Comparison of ENCODE assay signal across 10 mouse cellular contexts in the genomic region with DNA sequence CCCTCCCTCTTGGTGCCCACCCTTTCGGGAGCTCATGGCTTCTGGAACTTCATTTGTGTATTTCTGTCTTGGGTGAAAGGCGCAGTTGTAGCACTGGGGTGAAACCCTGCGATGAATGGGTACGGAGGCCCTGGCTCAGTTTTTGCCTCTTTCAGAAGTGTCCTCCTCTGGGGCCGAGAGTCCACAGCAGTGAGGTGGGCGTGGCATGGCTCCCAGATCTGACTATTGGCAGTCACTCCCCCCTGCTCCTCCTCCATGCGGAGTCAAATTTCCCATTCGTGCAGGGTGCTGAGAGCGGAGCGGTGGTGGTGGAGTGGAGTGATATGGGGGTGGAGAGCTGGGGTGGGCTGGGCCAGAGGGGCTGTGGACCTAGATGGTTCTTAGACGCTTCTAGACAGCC. TPM values are rescaled to one million over a fixed set of nuclear protein-coding genes. Genes with fewer than 3 reads are reported as not detected.
DNase-seq lines count a peak whose midpoint lies in the region; ATAC-seq and TF ChIP-seq lines count a peak whose summit lies in the region.
"Had no signal": no experiment of that assay in that cellular context is flagged by ENCODE, and none has a peak within 500 bp of the region (broad histone marks: within the 10 kb centered on the region; RNA-seq: fewer than 3 reads in every experiment).

No protein-coding gene starts in this region.

- no peaks in the 10 kb centered on the region for H3K36me3 ChIP-seq in hindbrain, embryonic 11.5 days (ENCODE audit: control insufficient read depth, insufficient read depth, low read length)
- no peaks in the 10 kb centered on the region for H3K36me3 ChIP-seq in hindbrain, postnatal 0 days (ENCODE audit: insufficient read depth, low read length)
- H3K36me3 ChIP-seq in embryonic facial prominence, embryonic 15.5 days, result no peaks in the 10 kb centered on the region
- H3K36me3 ChIP-seq in midbrain, embryonic 13.5 days, result no peaks in the 10 kb centered on the region

- no peak overlapping the region for H3K4me3 ChIP-seq in hindbrain, embryonic 11.5 days (ENCODE audit: low read depth, low read length)
- H3K4me3 ChIP-seq in hindbrain, postnatal 0 days (ENCODE audit: low read length), result no peak overlapping the region
- 0 out of 2 replicates have a peak overlapping the region, but pooled peaks have one; percentile 8 for H3K4me3 ChIP-seq in embryonic facial prominence, embryonic 15.5 days (replicated peaks)
- H3K4me3 ChIP-seq in midbrain, embryonic 13.5 days (replicated peaks), result no peak overlapping the region

- peak overlapping the region; percentile 19; the same call in 1 of the 2 replicates for H3K4me2 ChIP-seq in hindbrain, embryonic 11.5 days (replicated peaks; ENCODE audit: low read depth, low read length)
- H3K4me2 ChIP-seq in hindbrain, postnatal 0 days (ENCODE audit: low read depth, low read length), result no peak overlapping the region
- peak overlapping the region; percentile 32 for H3K4me2 ChIP-seq in embryonic facial prominence, embryonic 15.5 days (replicated peaks)
- peak overlapping the region; percentile 1; the same call in 1 of the 2 replicates for H3K4me2 ChIP-seq in midbrain, embryonic 13.5 days (replicated peaks)

- ATAC-seq in hindbrain, embryonic 11.5 days (ENCODE audit: low FRiP score), result 0 out of 2 replicates have a peak, but pooled peaks have one; percentile 27
- no peak for ATAC-seq in hindbrain, postnatal 0 days
- 0 out of 2 replicates have a peak, but pooled peaks have one; percentile 18 for ATAC-seq in embryonic facial prominence, embryonic 15.5 days (ENCODE audit: insufficient number of reproducible peaks, low FRiP score, low TSS enrichment, low read depth)
- ATAC-seq in midbrain, embryonic 13.5 days, result no peak
- no peak for ATAC-seq in megakaryocyte progenitor cell, adult 5-6 weeks (replicated peaks; ENCODE audit: poor library complexity)
- ATAC-seq: Patski had no signal

- H3K9me3 ChIP-seq in hindbrain, embryonic 11.5 days (ENCODE audit: control insufficient read depth, low read length), result no peaks in the 10 kb centered on the region
- no peaks in the 10 kb centered on the region for H3K9me3 ChIP-seq in hindbrain, postnatal 0 days (ENCODE audit: low read length)
- H3K9me3 ChIP-seq in embryonic facial prominence, embryonic 15.5 days (replicated peaks), result no peaks in the 10 kb centered on the region
- no peaks in the 10 kb centered on the region for H3K9me3 ChIP-seq in midbrain, embryonic 13.5 days

- H3K4me1 ChIP-seq in hindbrain, embryonic 11.5 days (replicated peaks; ENCODE audit: control insufficient read depth, insufficient read depth, low read length), result no peaks in the 10 kb centered on the region
- no peaks in the 10 kb centered on the region for H3K4me1 ChIP-seq in hindbrain, postnatal 0 days (ENCODE audit: insufficient read depth, low read length)
- H3K4me1 ChIP-seq in embryonic facial prominence, embryonic 15.5 days, result peaks cover 23% of the 10 kb centered on the region
- 0 out of 2 replicates have a peak, but pooled peaks cover 3% of the 10 kb centered on the region for H3K4me1 ChIP-seq in midbrain, embryonic 13.5 days (replicated peaks)

- WGBS in hindbrain, embryonic 11.5 days, result 22% methylated on average over 11 of the region's 11 CpGs
- 23% methylated on average over 11 of the region's 11 CpGs for WGBS in hindbrain, postnatal 0 days
- 23% methylated on average over 11 of the region's 11 CpGs for WGBS in embryonic facial prominence, embryonic 15.5 days
- 28% methylated on average over 11 of the region's 11 CpGs for WGBS in midbrain, embryonic 13.5 days

- TF ChIP-seq CTCF in hindbrain, postnatal 0 days (IDR thresholded peaks at IDR 0.05; ENCODE audit: low read depth), result no peak

- no peak overlapping the region for H3K27ac ChIP-seq in hindbrain, embryonic 11.5 days (ENCODE audit: low read depth, low read length)
- H3K27ac ChIP-seq in hindbrain, postnatal 0 days, result no peak overlapping the region
- 0 out of 2 replicates have a peak overlapping the region, but pooled peaks have one; percentile 17 for H3K27ac ChIP-seq in embryonic facial prominence, embryonic 15.5 days (replicated peaks)
- H3K27ac ChIP-seq in midbrain, embryonic 13.5 days, result no peak overlapping the region
- H3K27ac ChIP-seq: macrophage had no signal

- DNase-seq in hindbrain, embryonic 11.5 days (ENCODE audit: low spot score), result peak; percentile 49
- no peak for DNase-seq in hindbrain, postnatal 0 days (ENCODE audit: low spot score)
- DNase-seq in kidney, postnatal 25 days, result peak; percentile 45 to 52
- DNase-seq in cerebellum, postnatal 36 days, result no peak
- no peak for DNase-seq in frontal cortex, postnatal 10 days (ENCODE audit: low spot score in 2 of 2)

- no peak overlapping the region for H3K9ac ChIP-seq in hindbrain, embryonic 11.5 days (ENCODE audit: low read depth, low read length)
- H3K9ac ChIP-seq in hindbrain, postnatal 0 days (replicated peaks; ENCODE audit: low read length), result no peak overlapping the region
- H3K9ac ChIP-seq in embryonic facial prominence, embryonic 15.5 days, result no peak overlapping the region
- H3K9ac ChIP-seq in midbrain, embryonic 13.5 days (replicated peaks), result no peak overlapping the region

- H3K27me3 ChIP-seq in hindbrain, embryonic 11.5 days (ENCODE audit: control insufficient read depth, insufficient read depth, low read length), result no peaks in the 10 kb centered on the region
- no peaks in the 10 kb centered on the region for H3K27me3 ChIP-seq in hindbrain, postnatal 0 days (ENCODE audit: insufficient read depth, low read length)
- no peaks in the 10 kb centered on the region for H3K27me3 ChIP-seq in embryonic facial prominence, embryonic 15.5 days
- no peaks in the 10 kb centered on the region for H3K27me3 ChIP-seq in midbrain, embryonic 13.5 days
- H3K27me3 ChIP-seq: Patski had no signal

RNA-seq across cellular contexts. Expression of a gene that starts 3.1 kb away (rescaled TPM):
- 0.17 and 0.19 TPM in 2 replicates for polyA plus RNA-seq in hindbrain, embryonic 11.5 days (2014; fragmentation: Nextera tagmentation; extraction: Ambion mirVana)
- total RNA-seq in hindbrain, postnatal 0 days (2014; rRNA removed), result 0.58 TPM in 1 of 2 replicates, not detected in the other
- polyA plus RNA-seq in hindbrain, postnatal 0 days (2015; fragmentation: Nextera tagmentation; extraction: Ambion mirVana), result 0.20 and 0.33 TPM in 2 replicates
- 1.4 and 2.9 TPM in 2 replicates for polyA plus RNA-seq in embryonic facial prominence, embryonic 15.5 days (2015; fragmentation: Nextera tagmentation; extraction: Ambion mirVana)
- polyA plus RNA-seq in midbrain, embryonic 13.5 days (2015; fragmentation: Nextera tagmentation; extraction: Ambion mirVana), result 0.15 and 0.23 TPM in 2 replicates
- total RNA-seq in megakaryocyte progenitor cell, adult 5-6 weeks (2015), result 0.25 TPM in 1 of 2 replicates, not detected in the other
- not detected in 2 replicates for total RNA-seq in megakaryocyte progenitor cell, adult 5-6 weeks (2017)
- polyA plus RNA-seq: macrophage had no signal

RNA-seq across cellular contexts. Expression of a gene that starts 29.7 kb away (rescaled TPM):
- polyA plus RNA-seq in hindbrain, embryonic 11.5 days (2014; fragmentation: Nextera tagmentation; extraction: Ambion mirVana), result not detected in 2 replicates
- total RNA-seq in hindbrain, postnatal 0 days (2014; rRNA removed), result 0.58 and 2.4 TPM in 2 replicates
- 0.23 and 0.40 TPM in 2 replicates for polyA plus RNA-seq in hindbrain, postnatal 0 days (2015; fragmentation: Nextera tagmentation; extraction: Ambion mirVana)
- polyA plus RNA-seq in embryonic facial prominence, embryonic 15.5 days (2015; fragmentation: Nextera tagmentation; extraction: Ambion mirVana), result not detected in 2 replicates
- 0.13 TPM in 1 of 2 replicates, not detected in the other for polyA plus RNA-seq in midbrain, embryonic 13.5 days (2015; fragmentation: Nextera tagmentation; extraction: Ambion mirVana)
- total RNA-seq in megakaryocyte progenitor cell, adult 5-6 weeks (2015), result not detected in 2 replicates
- total RNA-seq in megakaryocyte progenitor cell, adult 5-6 weeks (2017), result not detected in 2 replicates
- polyA plus RNA-seq: macrophage, Patski had no signal

Comparison
In these comparisons a context has a peak if more than half of its experiments do, and no peak if none do; other contexts are left out.
1. ATAC-seq: peak in hindbrain, embryonic 11.5 days (single experiment) and embryonic facial prominence, embryonic 15.5 days (single experiment); none in hindbrain, postnatal 0 days (single experiment), midbrain, embryonic 13.5 days (single experiment) and megakaryocyte progenitor cell, adult 5-6 weeks (single experiment).
2. DNase-seq: peak in hindbrain, embryonic 11.5 days (single experiment) and kidney, postnatal 25 days (2 of 2); none in hindbrain, postnatal 0 days (single experiment), cerebellum, postnatal 36 days (0 of 2) and frontal cortex, postnatal 10 days (0 of 2).